Mouse (Mus musculus) left cerebral cortex, postnatal 14 days (tissue): Measurements from ENCODE around the gene Cd274. TPM values are rescaled to one million over a fixed set of nuclear protein-coding genes. Genes with fewer than 3 reads are reported as not detected.

Experiments used
- DNase-seq, 2 experiments: peaks; one replicate each; pipeline ENCODE4 v3.0.0; 2021 to 2022; ENCODE audit warnings: low spot score in 2 of 2, mixed read lengths in 1 of 2
- intact Hi-C: fragments of 180-260 bp; cut with DNase I; formaldehyde crosslinking; loops from one replicate; pipeline ENCODE4 v1.15.1; 2025
- long read RNA-seq, 2 experiments: library from polyadenylated mRNA; stranded (forward); transcript quantifications; one replicate each; pipeline ENCODE4 v2.0.0; 2021
- total RNA-seq, 2 experiments: library from RNA; stranded (reverse); gene quantifications; 2 replicates each; pipeline ENCODE4 v1.2.3; 2021

Cd274 gene
- total RNA-seq: under 1 TPM; 0.59 to 0.79 TPM
- long read RNA-seq, experiment 1, partial matches to known transcripts: 0 of 2 reads
- long read RNA-seq, experiment 1, other reads (novel, unspliced or antisense): 1 of 2 reads
- long read RNA-seq, experiment 2: 0 reads

DNA sequence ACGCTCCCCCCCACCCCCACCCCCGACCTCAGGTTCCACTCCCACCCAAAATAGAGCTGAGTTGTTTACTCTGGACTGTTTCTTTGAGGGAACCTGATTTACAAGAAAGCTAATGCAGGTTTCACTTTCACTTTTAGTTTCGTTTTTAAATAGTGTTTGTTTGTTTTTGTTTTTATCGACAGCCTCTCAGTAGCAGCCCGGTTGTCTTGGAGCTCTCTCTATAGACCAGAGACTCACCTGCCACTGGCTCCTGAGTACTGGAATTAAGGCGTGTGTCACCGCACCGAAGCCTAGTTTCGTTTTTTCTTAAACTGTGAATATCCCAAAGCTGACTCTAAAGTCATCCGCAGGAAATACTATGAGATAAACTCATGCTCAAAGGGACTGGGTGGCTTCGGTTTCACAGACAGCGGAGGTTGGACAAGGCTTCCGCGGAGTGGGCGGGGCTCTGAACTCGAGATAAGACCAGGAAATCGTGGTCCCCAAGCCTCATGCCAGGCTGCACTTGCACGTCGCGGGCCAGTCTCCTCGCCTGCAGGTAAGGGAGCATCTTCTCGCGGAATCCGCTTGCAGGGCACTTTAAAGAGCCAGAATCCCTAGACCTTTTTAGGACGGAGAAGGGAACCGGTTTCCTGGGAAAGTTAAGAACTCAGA, at the start of gene Cd274, which contains the start of gene Plgrkt:
Gene Cd274, plus strand, starts transcription at position 487 of the 654 bp plus-strand sequence.
Gene Plgrkt, minus strand, starts transcription at position 422 of the 654 bp plus-strand sequence.
- intact Hi-C loops: no loop called here
- DNase-seq: peak; percentile 47 to 55

DNA sequence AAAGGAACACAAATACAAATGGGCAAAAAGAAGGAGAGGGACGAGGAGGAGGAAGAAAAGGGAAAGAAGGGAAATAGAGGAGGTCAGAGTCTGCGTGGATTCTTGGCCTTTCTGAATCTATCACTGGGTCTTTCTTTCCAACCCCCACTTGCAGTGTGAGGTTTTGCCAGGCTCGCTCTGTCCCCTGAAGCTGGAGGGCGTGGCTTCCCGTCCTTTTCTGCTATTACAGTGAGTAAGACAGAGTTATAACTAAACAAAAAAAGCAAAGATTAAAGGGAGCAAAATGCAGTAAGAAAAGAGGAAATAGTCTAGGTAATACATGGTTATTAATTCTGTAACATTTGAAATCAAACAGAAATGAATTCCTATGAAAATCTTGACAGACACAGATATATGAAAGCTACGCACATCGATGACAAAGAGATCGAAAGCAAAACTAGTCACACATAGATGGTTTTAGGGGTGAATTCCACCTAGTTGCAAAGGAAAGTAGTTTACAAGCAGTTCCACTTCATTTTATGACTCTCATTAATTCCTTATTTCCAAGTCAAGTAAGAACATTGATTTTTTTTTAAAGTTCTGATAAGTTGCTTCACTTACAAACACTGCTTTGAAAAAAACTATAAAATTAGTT, 43.7 kb upstream of the Cd274 start:
- no peak for DNase-seq
- intact Hi-C loops: no loop called here

DNA sequence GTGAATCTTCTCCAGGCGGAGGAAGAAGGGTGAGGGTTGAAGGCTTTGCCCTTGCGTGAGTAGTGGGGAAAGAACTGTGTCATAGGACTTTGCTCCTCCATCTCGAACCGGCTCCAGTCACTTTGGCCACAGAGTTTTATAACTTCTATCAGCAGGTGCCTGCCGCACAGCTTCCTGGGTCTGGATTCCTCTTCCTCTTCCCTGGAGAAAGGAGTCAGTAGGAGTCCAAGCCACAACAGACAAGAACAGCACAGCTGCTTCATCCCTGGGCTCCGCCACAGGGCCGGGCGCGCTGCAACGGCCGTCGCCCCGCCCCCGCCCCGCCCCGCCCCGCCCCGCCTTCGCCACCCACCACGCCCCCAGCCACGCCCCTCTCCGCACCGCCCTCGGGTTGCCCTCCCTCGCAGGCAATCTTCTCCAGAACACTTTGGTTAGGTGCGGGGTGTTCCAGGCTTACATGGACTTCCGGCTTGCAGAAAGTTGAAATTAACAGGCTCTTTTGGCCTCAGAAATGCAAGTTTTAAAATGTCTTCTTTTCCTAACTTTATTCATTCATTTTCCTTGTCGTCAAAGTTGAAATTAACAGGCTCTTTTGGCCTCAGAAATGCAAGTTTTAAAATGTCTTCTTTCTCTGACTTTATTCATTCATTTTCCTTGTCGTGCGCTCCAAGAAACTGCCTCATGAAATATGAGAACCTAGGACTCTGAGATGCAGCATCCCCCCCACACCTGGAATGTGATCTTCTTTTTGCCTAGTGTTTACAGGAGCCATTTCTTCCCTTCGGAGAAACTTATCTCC, 42.0 kb upstream of the Cd274 start, which contains the start of gene Insl6:
Gene Insl6, minus strand, starts transcription at position 304 of the 799 bp plus-strand sequence.
- intact Hi-C loops: no loop called here
- peak in 1 of 2 experiments; percentile 34 for DNase-seq

DNA sequence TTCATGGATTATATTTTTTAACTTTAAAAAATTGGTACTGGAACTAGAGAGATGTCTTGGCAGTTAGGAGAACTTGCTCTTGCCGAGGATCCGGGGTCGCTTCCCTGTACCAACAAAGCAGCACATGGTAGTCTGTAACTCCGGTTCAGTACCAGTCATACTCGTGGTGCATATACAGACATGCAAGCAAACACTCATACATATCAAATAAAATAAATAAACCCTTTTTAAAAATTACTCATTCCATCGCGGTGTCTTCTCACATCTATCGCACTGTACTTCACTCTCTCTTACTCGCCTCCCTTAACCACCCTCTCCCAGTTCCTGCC, 41.4 kb upstream of the Cd274 start:
- intact Hi-C loops: no loop called here
- DNase-seq: no peak

DNA sequence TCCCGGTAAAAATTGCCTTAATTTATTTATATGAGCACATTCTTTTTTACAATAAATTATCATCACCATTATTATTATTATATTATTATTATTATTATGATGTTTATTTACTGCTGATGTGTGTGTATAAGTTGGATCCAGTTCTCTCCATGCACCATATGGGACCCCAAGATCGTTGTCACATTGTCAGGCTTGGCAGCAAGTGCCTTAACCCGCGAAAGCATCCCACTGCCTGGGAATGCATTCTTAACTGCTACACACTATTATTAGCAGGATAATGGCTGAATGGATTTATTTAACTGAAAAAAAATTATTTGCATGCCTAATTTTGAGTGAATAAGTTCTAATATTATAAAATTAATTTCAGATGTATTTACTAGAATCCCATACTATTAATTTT, 40.9 kb upstream of the Cd274 start:
- intact Hi-C loops: no loop called here
- no peak for DNase-seq

DNA sequence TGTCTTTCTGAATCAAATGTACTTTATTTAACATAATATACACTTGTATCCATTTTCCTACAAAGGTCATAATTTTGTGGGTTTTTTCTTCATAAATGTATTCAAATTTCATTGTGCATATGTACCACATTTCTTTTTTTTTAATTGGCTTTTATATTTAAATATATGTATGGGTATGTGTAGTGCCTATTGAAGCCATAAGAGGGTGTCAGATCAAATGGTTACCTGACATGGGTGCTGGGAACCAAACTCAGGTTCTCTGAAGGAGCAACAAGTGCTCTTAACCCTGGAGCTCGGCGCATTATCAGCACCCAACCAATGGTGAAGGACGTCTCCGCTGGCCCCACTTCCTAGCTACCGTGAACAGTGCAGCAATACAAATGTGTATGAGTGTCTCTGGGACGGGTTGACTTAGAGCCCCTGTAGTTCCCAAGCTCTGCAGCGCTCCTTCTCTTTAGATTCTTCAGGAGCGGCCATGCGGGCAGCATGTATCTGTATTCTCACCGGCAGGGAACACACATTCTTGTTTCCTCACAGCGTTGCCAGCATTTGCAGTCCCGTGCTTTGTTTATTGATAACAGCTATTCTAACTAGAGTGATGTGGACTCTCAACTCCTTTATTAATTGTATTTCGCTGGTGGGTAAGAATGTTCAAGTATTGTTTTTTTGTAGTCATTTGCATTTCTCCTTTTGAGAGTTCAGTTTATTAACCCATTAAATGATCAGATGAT, 40.3 kb upstream of the Cd274 start:
- DNase-seq: no peak
- intact Hi-C loops: no loop called here

DNA sequence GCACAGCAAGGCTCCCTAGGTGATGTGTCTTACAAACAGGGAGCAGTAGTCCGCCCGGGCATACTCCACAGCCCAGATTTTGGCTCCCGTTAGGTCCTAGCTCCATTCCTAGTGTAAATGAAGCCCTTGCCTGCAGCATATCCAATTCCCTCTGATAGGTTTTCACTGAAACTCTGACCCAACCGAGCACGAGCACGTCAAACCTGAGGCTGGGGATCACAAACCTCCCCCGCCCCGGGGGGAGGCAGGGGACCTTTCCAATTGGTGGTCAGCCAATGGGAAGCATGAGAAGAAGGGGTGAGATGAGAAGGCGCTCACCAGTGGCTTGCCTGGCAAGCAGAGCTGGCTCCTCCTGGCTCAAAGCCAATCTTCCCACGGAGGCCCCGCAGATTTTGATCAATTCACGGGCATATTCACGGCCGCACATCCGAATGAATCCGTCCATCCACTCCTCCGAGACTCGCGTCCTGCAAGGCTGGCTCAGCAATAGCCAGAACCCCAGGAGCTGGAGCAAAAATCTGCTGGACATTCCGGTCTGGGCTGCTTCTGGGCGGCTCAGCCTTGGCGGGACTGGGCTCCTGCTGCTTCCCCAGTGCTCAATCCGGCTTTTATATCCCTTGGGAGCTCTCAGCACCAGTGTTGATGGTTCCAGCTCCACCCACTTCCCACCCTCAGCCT, 33.0 kb upstream of the Cd274 start, which contains the start of gene Rln1:
Gene Rln1, minus strand, starts transcription at position 603 of the 678 bp plus-strand sequence.
- intact Hi-C loops: no loop called here

DNA sequence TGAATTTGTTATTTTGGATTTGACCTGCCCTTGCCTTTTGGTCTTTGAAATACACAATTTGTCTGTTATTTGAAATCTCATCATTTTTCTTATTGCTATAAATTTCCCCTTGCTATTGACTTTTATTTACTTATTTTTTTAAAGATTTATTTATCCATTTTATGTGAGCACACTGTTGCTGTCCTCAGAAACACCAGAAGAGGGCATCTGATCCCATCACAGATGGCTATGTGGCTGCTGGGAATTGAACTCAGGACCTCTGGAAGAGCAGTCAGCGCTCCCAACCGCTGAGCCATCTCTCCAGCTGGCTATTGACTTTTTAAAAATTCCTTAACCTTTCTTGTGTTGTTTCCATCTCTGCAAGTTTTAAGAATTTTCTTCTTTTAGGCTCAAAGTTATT, 30.6 kb upstream of the Cd274 start:
- intact Hi-C loops: no loop called here
- no peak for DNase-seq

More for the DNA sequence above, 33.0 kb upstream of the Cd274 start, which contains the start of gene Rln1:
- peak in 1 of 2 experiments; percentile 39 for DNase-seq

DNA sequence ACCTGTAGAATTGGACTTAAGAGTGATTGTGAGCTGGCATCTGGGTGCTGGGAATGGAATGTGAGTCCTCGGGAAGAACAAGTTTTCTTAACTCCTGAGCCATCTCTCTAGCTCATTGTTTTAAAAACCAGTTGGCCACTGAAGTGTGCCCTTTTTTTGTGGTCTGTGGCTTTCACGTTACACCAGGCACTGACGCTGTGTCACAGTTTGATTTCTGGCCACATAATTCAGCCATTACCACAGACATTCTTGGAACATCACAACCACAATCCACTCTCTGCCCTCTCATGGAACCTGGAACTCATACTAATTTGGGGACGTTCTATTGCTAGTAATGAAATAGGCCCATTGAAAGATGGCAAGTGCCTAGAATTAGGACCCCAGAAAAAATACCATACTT, 26.2 kb upstream of the Cd274 start:
- no peak for DNase-seq
- intact Hi-C loops: no loop called here

DNA sequence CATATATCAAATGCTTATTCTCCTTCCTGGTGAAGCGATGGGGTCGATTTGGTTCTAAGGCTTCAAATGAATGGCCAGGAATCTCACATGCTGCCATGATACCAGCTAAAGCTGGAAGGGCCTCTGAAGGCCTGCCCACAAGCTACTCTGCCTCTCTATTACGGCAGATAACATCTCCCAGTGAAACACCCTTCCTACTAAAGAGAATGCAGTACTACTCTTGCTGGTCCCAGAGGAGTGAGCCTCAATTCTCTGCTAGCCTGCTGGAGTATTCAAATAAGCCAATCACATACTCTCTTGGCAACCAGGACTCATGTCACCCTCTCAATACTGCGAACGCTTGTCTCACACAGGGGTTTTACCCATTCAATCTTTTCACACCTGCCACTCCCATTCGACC, 25.0 kb upstream of the Cd274 start:
- intact Hi-C loops: no loop called here
- DNase-seq: no peak

DNA sequence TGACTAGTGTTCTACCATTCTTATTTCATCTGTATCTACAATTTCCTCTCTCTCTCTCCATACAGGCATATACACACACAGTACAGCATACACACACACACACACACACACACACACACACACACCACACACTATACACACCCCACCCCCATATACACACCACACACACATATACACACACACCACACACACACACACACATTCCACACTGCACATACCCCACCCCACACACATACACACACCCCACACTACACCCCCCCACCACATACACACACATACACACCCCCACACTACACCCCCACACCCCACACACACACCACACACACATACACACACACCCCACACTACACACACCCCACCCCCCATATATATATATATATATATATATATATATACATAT, 22.4 kb upstream of the Cd274 start:
- intact Hi-C loops: no loop called here
- DNase-seq: no peak

DNA sequence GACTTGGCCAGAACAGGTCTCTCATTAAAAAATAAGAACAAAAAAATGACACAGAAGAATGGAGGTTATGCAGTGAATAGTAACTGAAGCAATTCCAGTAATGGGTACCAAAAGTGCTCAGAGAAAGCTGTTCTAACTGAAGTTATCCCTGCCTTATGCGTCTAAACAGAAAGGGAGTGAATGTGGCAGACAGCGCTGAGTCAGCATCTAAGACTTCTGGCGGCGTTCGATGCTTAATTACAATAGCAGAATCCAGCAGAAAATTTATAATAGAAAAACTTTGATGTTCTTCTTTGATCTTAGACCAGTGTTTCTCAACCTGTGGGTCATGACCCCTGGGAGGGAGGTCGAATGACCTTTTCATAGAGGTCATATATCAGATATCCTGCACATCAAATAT, 21.6 kb upstream of the Cd274 start:
- no peak for DNase-seq
- intact Hi-C loops: no loop called here

DNA sequence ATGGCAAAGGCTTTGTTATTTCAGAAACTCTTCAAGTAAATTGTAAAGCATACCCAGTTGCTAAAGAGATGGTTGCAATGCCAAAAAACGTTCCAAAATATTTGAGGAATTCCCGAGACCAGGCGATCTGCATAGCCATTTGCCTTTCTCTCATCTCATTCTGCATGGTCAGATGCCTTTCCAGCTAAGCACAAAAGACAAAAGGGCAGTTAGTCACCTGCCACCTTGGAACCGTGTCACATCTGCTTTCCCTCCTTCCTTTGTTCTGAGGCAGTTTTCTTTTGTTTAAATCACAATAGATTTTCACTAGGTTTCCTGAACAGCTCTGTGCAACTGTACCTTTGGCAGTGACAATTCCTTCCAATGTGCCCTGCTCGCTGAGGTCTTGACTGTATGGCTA, 16.3 kb upstream of the Cd274 start:
- intact Hi-C loops: loop anchor here (10.0 kb wide), 2 partner anchors 356 to 576 kb away; partner anchors contain the start of gene Cdc37l1

DNA sequence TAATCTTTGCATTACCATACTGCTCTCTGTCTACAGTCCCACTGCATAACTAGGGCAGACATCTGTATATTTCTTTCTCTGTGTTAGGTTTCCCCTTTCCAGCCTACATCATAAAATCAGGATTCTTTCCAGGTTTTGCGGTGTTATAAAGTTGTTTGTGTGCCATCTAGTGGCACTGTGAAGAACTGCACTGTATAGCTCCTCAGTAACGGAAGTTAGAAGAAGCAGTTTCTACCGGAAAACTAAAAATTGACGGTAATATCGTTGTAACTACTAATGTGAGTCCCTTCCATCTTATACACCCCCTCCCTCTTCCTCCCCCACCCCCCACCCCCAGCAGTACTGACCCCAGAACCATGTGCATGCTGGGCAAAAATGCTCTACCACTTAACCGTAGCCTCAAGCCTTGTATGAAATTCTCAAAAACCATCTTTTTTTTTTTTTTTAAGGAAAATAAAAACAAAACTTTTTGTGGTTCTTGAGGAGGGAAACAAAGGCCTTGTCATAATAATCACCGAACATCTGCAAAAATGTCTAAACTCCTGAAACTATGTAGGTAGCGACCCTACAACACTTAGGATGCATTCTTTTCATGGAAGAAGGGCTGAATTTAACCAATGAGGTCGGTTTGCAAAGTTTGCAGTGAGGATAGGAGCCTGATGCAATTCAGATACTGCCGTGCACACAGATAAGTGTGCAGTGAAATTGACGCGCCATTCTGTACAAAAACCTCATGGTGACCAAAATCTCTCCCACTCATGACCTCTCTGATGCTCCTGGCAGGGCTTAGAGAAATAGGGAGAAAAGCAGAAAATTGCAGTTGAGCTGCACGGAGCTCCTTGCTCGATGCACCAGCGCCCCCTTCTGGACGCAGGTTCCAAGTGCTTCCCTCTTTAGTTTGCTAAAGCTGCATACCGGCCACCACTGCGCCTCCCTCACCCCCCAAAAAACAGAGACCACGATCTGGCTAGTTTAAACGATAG, 12.1 kb upstream of the Cd274 start:
- DNase-seq: peak; percentile 87 to 92
- intact Hi-C loops: loop anchor here (2.0 to 10.0 kb wide), 3 partner anchors 290 to 580 kb away; partner anchors contain the start of gene Cdc37l1

More for the DNA sequence above, 16.3 kb upstream of the Cd274 start:
- no peak for DNase-seq

DNA sequence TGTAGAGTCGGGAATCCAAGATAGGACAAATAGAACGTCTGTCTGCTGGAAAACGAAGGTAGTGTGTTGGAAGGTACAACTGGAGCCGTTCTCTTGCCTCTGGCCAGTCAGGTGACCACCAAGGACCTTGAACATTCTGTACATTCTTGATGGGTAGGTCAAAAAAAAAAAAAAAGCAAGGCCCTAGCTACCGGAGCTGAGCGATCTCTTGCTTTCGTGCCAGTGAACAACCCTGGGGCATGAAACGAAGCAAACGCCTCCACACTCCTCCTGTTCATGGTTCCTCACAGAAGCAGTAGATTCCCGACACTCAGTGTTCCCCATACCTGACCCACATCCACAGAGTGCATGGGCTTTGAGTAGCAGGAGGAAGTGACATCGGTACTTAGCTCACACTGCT, 11.0 kb upstream of the Cd274 start:
- intact Hi-C loops: loop anchor here (10.0 kb wide), 2 partner anchors 361 to 581 kb away; partner anchors contain the start of gene Cdc37l1
- no peak for DNase-seq

DNA sequence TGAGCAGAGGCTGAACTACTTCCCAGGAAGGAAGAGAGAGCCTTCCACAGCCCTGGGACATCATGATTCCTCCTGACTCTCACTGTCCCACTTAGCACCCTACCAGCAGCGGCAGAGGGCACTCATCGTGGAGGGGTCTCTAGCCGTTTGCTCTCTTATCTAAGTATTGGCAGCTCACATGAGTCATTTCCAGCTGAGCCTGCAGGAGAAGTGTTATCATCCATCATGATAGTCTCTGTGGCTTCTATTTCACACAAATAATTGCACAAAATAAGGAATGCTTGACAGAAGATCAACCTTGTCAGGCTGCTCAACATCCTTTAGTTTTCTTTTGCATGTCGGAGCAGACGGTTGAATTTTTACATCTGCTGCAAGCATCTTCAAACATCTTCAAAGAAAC, 7.0 kb upstream of the Cd274 start:
- DNase-seq: no peak
- intact Hi-C loops: no loop called here

DNA sequence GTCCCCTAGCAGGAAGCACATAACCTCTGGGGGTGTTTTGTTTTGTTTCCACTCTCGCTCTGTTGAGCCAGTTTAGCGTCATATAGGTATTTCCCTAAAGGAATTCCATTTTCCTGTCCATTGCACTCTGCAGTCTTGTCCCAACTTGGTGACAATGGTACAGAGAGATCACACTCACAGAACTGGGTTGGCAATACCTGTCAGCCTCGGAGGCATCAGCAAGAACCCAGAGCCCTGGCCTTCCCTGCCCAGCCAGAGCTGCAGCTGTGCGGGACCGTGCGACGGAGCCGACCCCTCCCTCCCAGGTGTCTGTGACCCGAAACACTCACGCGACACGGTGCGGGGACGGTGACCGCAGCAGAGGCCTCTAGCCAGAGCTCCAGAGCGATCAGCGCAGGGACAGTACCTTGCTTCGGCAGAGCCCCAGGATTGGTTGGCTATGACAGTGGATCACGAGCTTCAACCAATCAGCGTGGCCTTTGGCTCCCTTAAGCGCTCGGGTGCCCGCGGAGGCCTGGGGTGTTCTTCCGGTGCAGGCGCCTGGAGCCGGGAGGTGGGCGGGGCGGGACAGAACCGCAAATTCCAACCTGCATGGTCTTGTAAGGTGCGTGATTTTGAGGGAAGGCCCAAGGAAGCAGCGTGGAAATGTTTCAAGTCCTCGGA, 5.7 kb upstream of the Cd274 start:
- peak; percentile 92 to 94 for DNase-seq
- intact Hi-C loops: no loop called here
